Mouse (Mus musculus) bone marrow macrophage, adult 2 months (primary cell): Measurements from ENCODE around the gene Kat6b. TPM values are rescaled to one million over a fixed set of nuclear protein-coding genes. Genes with fewer than 3 reads are reported as not detected.
"Not testable (repeated sequence)": the region's sequence is repeated elsewhere in the genome, so short reads cannot be mapped to it uniquely, and the experiment has no call there.

ENCODE experiments used
- H3K27ac ChIP-seq: 2 replicates; pipeline ENCODE4 v1.5.1; 2012; ENCODE audit warnings: low read depth, low read length; ENCODE audit not compliant: insufficient read depth
- H3K4me1 ChIP-seq: 2 replicates; pipeline ENCODE4 v1.6.1; 2012; ENCODE audit warnings: low read length; ENCODE audit not compliant: control insufficient read depth, insufficient read depth
- H3K4me3 ChIP-seq: 2 replicates; pipeline ENCODE4 v1.5.1; 2012; ENCODE audit warnings: mild to moderate bottlenecking, low read length, moderate library complexity; ENCODE audit not compliant: insufficient read depth
- CTCF ChIP-seq: IDR thresholded peaks from 2 replicates; pipeline ENCODE4 v1.5.1; 2012; ENCODE audit warnings: low read depth, mild to moderate bottlenecking, low read length, moderate library complexity
- POLR2A ChIP-seq: IDR thresholded peaks from 2 replicates; pipeline ENCODE4 v1.6.1; 2012; ENCODE audit warnings: mild to moderate bottlenecking, low read depth, low read length, borderline replicate concordance
- polyA plus RNA-seq: library from polyadenylated mRNA; stranded (reverse); fragments of >200 nt; gene quantifications from 2 replicates; pipeline ENCODE4 v1.2.4, GENCODE M21; 2012; ENCODE audit not compliant: missing spikeins, insufficient read depth, insufficient read length

Gene Kat6b
- polyA plus RNA-seq, 1 experiment, result 9.0 TPM

DNA sequence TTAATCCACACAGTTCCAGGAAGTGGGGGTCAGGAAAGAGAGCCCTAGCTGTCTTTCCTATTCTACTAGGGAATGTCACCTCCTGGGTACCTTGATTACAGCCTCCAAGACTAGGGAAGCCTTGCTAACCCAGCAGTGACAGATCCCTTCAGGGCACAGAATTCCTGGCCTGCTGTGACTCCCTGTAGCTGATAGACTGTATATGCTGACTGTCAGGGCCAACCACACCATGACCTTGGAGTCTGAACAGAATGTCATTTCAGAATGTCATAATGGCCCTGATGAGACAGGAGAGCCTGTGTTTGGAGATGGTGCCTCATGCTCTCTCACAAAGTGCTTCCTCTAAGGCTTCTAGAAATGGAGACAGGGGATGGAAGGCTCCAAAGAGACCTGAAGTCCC, 24.7 kb upstream of the Kat6b start:
- H3K27ac ChIP-seq, result no peak overlapping the region
- TF ChIP-seq CTCF, result no peak
- no peak for TF ChIP-seq POLR2A
- H3K4me3 ChIP-seq, result no peak overlapping the region
- H3K4me1 ChIP-seq, result no peaks in the 10 kb centered on the region

DNA sequence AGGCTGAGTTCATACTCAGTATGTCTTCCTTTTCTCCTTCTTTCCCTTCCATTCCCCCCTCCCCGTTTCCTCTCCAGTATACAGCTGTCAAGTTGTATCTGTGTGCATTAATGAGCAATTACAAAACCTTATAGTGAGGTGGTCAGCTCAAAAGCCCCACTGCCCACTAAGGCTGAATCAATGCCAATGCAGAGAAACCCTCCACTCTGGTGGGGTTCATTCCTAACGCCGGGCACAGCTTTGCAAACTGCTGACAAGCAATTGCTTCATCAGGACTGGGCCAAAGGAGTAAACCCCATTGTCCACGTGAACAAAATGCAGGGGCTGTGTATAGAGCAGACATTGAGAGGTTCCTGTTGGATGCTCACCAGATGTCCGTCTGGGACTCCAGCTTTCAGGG, 23.4 kb upstream of the Kat6b start:
- H3K4me3 ChIP-seq, result no peak overlapping the region
- TF ChIP-seq POLR2A (no peak), CTCF (no peak)
- no peak overlapping the region for H3K27ac ChIP-seq
- no peaks in the 10 kb centered on the region for H3K4me1 ChIP-seq

DNA sequence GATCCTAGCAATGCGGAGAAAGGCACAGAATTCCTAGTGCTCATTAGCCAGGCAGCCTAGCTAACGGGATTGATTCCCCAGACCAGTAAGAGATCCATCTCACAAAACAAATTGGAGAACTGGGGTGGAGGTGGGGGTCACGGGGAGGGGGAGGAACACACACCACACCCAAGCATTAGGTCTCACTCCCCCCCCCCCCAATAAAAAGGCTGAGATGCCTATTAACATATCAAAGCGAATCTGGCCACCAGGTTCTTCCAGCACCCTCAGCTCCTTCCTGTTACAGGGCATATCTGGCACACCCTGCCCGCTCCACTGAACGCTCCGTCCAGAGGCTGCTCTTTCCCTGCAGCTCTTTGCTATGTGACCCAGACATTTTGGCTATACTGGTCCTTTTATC, 22.5 kb upstream of the Kat6b start:
- Histone ChIP-seq H3K4me1 (no peaks in the 10 kb centered on the region), H3K27ac (no peak overlapping the region), H3K4me3 (no peak overlapping the region)
- TF ChIP-seq CTCF, result no peak
- no peak for TF ChIP-seq POLR2A

DNA sequence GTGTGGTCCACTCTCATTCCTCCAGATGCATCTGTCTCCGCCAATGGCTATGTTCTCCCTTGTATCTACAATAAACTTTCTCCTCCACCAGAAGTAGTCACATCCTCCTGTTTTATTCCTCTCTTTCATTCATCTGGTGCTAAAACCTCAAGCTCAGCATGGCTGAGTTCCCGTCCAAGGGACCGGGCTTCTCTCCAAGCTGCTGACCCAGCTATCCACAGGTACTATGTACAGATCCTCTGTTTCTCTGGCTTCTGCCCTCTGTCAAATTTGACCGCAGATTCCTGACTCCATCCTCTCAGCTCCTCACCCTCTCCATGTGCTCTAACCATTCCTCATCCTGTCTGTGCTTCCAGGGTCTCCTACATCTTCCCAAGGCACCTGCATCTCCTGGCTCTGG, 22.1 kb upstream of the Kat6b start:
- TF ChIP-seq CTCF, result no peak
- TF ChIP-seq POLR2A, result no peak
- no peaks in the 10 kb centered on the region for H3K4me1 ChIP-seq
- H3K27ac ChIP-seq, result no peak overlapping the region
- H3K4me3 ChIP-seq, result no peak overlapping the region

DNA sequence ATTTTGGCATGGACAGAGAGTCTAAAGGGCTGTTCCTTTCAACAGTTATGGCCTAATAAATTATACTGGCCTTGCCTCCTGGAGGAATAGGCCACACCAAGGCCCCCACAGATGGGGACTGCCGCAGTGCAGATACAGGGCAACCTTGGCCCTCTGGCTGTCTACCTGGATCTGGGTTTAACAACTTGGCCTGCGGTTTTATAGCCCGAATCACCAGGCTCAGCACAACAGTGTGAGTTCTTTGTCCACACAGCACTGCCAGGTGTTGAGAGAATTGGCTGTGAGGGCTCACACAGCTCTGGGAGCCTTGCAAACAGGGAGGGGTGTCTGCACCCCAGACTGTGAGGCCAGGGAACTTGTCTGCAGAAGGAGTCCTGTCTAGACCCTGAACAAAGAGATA, 18.8 kb upstream of the Kat6b start:
- Histone ChIP-seq H3K27ac (no peak overlapping the region), H3K4me1 (no peaks in the 10 kb centered on the region), H3K4me3 (no peak overlapping the region)
- TF ChIP-seq POLR2A (no peak), CTCF (no peak)

DNA sequence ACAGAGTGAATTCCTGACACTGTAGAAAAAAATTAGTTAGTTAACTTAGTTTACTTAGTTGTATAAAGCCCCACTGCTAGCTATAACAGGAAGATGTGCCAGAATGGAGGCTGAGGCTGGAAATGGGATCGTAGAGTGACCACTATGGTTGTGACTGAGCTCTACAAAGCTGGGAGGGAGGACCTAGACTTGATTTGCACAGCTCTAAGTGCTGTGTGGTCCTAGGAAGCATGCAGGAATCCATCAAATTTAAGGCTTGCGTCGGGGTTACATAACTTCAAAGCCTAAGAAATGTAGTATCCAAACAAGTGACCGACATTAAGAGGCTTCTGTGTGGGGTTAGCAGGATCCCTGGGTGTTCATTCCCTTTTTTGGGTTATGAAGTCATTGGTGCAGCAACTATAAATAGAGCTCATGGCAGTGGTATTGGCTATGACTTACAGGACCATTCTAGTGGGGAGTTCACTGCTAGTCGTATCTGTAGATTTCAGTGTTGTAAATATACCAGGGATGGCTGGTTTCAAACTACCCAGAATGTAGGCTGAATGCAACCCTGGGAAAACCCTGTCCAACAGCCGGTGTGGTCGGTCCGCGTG, 18.0 kb upstream of the Kat6b start:
- no peaks in the 10 kb centered on the region for H3K4me1 ChIP-seq
- no peak overlapping the region for H3K4me3 ChIP-seq
- H3K27ac ChIP-seq, result no peak overlapping the region
- TF ChIP-seq POLR2A (no peak), CTCF (no peak)

DNA sequence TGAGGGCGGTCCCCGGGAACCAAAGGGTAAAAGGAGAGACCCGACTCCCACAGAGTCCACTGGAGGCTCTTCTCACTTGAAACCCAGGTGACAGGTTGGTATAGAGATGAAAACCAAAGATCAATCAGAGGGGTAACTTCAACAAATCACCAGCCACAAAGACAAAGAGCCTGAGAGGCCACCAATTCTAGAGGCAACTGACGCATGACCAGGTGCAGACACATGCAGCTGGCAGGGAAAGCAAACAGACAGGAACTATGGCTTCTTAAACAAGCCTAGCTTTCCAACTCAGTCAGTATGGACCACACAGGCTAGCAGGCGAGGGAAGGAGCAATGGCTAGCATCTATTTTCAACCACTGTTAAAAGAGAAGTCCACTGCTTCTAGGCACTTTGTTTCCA, 10.8 kb upstream of the Kat6b start:
- TF ChIP-seq CTCF, result no peak
- TF ChIP-seq POLR2A, result no peak
- no peak overlapping the region for H3K27ac ChIP-seq
- H3K4me3 ChIP-seq, result no peak overlapping the region

DNA sequence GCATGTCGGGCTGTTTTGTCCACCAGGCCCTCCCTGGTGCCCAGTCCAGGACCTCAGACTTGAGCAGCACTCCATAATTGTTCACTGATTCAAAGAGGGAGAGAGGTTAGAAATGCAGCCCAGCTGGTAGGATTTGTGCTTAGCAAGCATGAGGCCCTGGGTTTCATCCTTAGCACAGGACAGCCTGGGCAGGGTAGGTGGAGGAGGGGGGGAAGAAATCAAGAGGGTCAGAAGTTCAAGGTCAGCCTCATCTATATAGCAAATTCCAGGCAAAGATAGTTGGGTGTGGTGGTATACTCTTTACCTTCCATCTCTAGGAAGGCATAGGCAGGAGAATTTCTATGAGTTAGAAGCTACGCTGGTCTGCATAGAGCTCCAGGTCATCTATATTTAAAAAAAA, 9.3 kb upstream of the Kat6b start:
- H3K4me1 ChIP-seq, result no peaks in the 10 kb centered on the region
- no peak for TF ChIP-seq CTCF
- no peak for TF ChIP-seq POLR2A

More for the DNA sequence above, 10.8 kb upstream of the Kat6b start:
- H3K4me1 ChIP-seq, result no peaks in the 10 kb centered on the region

DNA sequence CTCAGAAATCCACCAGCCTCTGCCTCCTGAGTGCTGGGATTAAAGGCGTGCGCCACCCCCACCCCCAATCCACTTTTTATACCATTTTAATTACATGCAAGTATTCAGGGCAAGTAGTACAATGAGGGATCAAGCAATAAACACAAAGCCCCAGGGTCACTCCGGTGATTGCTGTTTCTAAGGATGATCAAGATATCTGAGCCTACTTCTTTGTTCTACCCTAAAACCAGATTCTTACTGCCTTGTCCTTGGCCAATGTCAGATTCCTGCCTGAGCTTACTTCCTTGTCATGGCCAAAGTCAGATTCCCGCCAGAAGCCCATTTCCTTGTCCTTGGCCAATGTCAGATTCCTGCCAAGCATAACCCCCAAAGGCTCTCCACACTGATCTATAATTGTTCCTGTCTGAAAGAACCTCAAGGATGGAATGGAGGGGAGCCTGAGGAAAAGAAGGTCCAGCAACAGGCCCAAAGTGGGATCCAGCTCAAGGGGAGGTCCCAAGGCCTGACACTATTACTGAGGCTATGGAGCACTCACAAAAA, 6.6 kb upstream of the Kat6b start:
- H3K27ac ChIP-seq, H3K4me1 ChIP-seq, H3K4me3 ChIP-seq: not testable (repeated sequence)

More for the DNA sequence above, 9.3 kb upstream of the Kat6b start:
- Histone ChIP-seq H3K27ac (no peak overlapping the region), H3K4me3 (no peak overlapping the region)

DNA sequence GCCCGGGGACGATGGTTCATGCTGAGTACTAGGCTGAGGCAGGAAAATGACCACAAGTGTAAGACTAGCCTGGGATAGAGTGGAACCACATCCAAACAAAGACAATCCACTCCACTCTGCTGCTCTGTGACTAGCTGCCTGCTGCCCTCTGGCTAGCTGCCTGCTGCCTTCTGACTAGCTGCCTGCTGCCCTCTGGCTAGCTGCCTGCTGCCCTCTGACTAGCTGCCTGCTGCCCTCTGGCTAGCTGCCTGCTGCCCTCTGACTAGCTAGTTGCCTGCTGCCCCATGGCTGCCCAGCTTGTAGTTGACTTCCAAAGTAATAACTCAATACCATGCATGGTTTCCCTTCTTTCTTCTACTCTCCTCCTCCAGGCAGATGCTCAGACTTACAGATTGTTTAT, 4.1 kb upstream of the Kat6b start:
- H3K4me3 ChIP-seq, result no peak overlapping the region
- no peak overlapping the region for H3K27ac ChIP-seq
- no peak for TF ChIP-seq POLR2A
- TF ChIP-seq CTCF, result no peak
- H3K4me1 ChIP-seq, result no peaks in the 10 kb centered on the region

DNA sequence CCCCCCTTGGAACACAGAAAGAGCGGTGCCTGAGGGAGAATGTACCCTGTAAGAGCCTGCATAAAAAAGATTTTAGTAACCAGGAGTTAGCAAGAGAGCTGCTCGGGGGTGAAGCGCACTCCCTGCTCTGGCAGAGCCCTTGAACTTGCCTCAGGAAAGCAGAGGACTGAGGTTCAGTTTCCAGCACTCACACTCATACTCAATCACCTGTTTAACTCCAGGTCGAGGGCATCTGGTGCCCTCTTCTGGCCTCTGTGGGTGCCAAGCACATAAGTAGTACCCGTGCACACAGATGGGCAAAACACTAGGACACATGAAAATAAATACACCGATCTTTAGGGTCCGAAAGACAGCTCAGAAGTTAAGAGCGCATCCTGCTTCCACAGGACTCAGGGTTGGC, 1.7 kb upstream of the Kat6b start:
- Histone ChIP-seq H3K4me1 (no peaks in the 10 kb centered on the region), H3K27ac (no peak overlapping the region), H3K4me3 (no peak overlapping the region)
- TF ChIP-seq POLR2A, result no peak
- no peak for TF ChIP-seq CTCF
